Mouse (Mus musculus): Measurements from ENCODE around the gene Rbm19. TPM values are rescaled to one million over a fixed set of nuclear protein-coding genes. Genes with fewer than 3 reads are reported as not detected.

The Rbm19 gene
- total and polyA plus RNA-seq, 2 experiments: 4.9 to 9.2 TPM

DNA sequence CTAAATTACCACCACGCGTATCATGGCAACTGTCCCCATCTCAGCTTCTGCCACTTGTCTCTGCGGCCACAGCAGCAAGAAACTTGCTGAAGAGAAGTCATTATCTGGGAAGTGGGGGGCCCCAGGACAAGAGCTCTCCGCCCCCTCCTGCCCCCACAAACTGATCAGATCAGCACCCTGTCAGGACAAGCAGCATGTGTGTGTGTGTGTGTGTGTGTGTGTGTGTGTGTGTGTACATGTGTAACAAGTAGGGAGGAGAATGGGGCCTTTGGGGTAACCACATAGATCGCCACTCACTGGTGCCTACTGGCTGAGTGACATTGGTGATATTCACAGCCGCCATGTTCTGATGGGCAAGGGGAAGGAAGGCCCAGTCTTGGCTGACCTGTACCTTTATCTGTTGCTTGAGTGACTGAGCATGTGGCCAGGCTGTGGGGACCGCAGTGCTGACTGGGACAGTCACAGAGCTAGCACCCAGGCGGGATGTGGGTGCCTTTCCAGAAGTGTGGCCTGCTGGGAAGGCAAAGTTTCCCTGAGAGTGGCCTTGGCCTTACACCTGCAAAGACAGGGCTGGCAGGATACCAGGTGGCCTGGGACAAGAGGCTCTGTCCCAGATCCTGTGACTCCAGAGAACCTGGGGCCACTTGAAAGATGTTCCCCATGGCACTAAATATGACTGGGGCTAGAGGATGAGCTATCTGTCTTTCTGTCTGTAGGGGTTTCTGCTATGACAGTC is 44.8 kb downstream of the Rbm19 start:
- Histone ChIP-seq H3K79me2 (ENCODE audit: control insufficient read depth, insufficient read depth, low read length) (no peaks in the 10 kb centered on the region), H3K27me3 (ENCODE audit: control insufficient read depth, insufficient read depth, low read length) (no peaks in the 10 kb centered on the region), H3K36me3 (ENCODE audit: control insufficient read depth, insufficient read depth, low read length) (no peaks in the 10 kb centered on the region), H3K9ac (ENCODE audit: low read depth, low read length) (no peak overlapping the region), H3K27ac (replicated peaks; ENCODE audit: insufficient read depth, low read depth, low read length) (peak overlapping the region; percentile 67), H3K4me1 (ENCODE audit: control insufficient read depth, insufficient read depth, low read length) (peaks cover 26% of the 10 kb centered on the region), H3K4me3 (ENCODE audit: insufficient read depth, low read depth, low read length) (no peak overlapping the region)
- no peak for TF ChIP-seq POLR2A (IDR thresholded peaks at IDR 0.05; ENCODE audit: extremely low read depth, insufficient read depth, low read length)
- TF ChIP-seq CTCF (IDR thresholded peaks at IDR 0.05; ENCODE audit: low read depth, low read length): no peak
- 75% methylated on average over 8 of the region's 8 CpGs for WGBS
- peak; percentile 92 for DNase-seq (ENCODE audit: extremely low read depth, low read depth, low spot score)

DNA sequence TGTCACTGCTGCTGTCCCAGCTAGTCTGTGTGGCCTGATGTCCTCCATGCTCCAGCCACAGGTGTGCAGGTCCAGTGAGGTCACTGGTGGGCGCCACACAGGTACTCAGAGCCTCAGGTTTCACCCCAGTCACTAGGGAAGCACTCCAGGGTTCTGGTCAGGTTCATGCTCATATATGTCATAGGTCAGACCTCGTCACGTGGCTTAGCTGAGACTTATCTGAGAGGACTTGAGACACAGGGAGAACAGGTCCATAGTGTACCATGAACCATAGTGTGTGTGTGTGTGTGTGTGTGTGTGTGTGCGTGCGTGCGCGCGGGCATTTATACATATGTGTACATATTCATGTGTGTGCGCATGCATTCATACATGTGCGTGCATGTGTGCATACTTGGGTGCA is 46.4 kb downstream of the Rbm19 start:
- H3K79me2 ChIP-seq (ENCODE audit: control insufficient read depth, insufficient read depth, low read length): no peaks in the 10 kb centered on the region
- no peak overlapping the region for H3K9ac ChIP-seq (ENCODE audit: low read depth, low read length)
- H3K4me3 ChIP-seq (ENCODE audit: insufficient read depth, low read depth, low read length): no peak overlapping the region
- TF ChIP-seq POLR2A (IDR thresholded peaks at IDR 0.05; ENCODE audit: extremely low read depth, insufficient read depth, low read length): no peak
- TF ChIP-seq CTCF (IDR thresholded peaks at IDR 0.05; ENCODE audit: low read depth, low read length): no peak
- DNase-seq (ENCODE audit: extremely low read depth, low read depth, low spot score): no peak
- peaks cover 29% of the 10 kb centered on the region for H3K4me1 ChIP-seq (ENCODE audit: control insufficient read depth, insufficient read depth, low read length)
- H3K27ac ChIP-seq (replicated peaks; ENCODE audit: insufficient read depth, low read depth, low read length): no peak overlapping the region
- H3K36me3 ChIP-seq (ENCODE audit: control insufficient read depth, insufficient read depth, low read length): no peaks in the 10 kb centered on the region
- 97% methylated on average over 10 of the region's 10 CpGs for WGBS
- H3K27me3 ChIP-seq (ENCODE audit: control insufficient read depth, insufficient read depth, low read length): no peaks in the 10 kb centered on the region

DNA sequence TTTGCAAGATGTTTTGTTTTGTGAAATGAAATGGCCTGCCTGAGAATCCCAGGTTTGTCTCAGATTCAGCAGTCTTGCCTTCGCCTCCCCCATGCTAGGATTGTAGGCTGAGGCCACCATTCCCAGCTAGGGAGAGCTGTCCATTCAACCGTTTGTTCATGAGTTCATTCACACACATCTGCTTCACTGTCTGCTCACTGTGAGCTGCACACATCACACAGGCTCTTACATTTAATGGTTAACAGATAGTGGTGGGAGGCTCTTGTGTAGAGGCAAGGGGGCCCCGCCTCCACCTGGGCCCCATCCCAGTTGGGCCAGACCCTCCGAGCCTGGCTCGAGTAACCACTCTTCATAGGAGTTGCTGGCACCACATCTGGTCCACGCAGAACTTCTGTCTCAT is 47.2 kb downstream of the Rbm19 start:
- H3K9ac ChIP-seq (ENCODE audit: low read depth, low read length): no peak overlapping the region
- whole genome bisulfite sequencing: 90% methylated on average over 6 of the region's 6 CpGs
- H3K36me3 ChIP-seq (ENCODE audit: control insufficient read depth, insufficient read depth, low read length): no peaks in the 10 kb centered on the region
- H3K27me3 ChIP-seq (ENCODE audit: control insufficient read depth, insufficient read depth, low read length): no peaks in the 10 kb centered on the region
- DNase-seq (ENCODE audit: extremely low read depth, low read depth, low spot score): no peak
- TF ChIP-seq POLR2A (IDR thresholded peaks at IDR 0.05; ENCODE audit: extremely low read depth, insufficient read depth, low read length) (no peak), CTCF (IDR thresholded peaks at IDR 0.05; ENCODE audit: low read depth, low read length) (no peak)
- H3K79me2 ChIP-seq (ENCODE audit: control insufficient read depth, insufficient read depth, low read length): no peaks in the 10 kb centered on the region
- no peak overlapping the region for H3K27ac ChIP-seq (replicated peaks; ENCODE audit: insufficient read depth, low read depth, low read length)
- no peak overlapping the region for H3K4me3 ChIP-seq (ENCODE audit: insufficient read depth, low read depth, low read length)
- H3K4me1 ChIP-seq (ENCODE audit: control insufficient read depth, insufficient read depth, low read length): peaks cover 29% of the 10 kb centered on the region

DNA sequence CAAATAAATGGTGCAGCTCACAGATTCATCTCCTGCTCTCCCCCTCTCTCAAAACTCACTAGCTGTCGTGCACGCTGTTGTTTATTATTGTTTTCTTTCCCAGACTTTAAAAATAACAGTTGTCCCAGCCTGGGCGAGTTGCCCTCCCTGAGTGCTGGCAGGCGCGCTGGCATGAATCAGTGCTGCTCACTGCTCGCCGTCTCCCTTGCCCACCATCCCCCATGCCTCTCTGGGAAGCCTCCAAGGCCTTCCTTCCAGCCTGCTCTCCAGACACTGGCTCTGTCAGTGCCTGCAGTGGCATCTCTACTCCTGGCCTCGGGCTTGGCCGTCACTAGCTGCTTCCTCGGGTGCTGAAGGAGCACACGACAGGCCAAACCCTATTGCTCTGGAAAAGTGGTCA is 48.2 kb downstream of the Rbm19 start:
- TF ChIP-seq POLR2A (IDR thresholded peaks at IDR 0.05; ENCODE audit: extremely low read depth, insufficient read depth, low read length) (no peak), CTCF (IDR thresholded peaks at IDR 0.05; ENCODE audit: low read depth, low read length) (no peak)
- Histone ChIP-seq H3K79me2 (ENCODE audit: control insufficient read depth, insufficient read depth, low read length) (no peaks in the 10 kb centered on the region), H3K4me3 (ENCODE audit: insufficient read depth, low read depth, low read length) (no peak overlapping the region), H3K4me1 (ENCODE audit: control insufficient read depth, insufficient read depth, low read length) (peaks cover 27% of the 10 kb centered on the region), H3K27me3 (ENCODE audit: control insufficient read depth, insufficient read depth, low read length) (no peaks in the 10 kb centered on the region), H3K27ac (replicated peaks; ENCODE audit: insufficient read depth, low read depth, low read length) (peak overlapping the region; percentile 74; the same call in 1 of the 2 replicates), H3K36me3 (ENCODE audit: control insufficient read depth, insufficient read depth, low read length) (no peaks in the 10 kb centered on the region), H3K9ac (ENCODE audit: low read depth, low read length) (no peak overlapping the region)
- DNase-seq (ENCODE audit: extremely low read depth, low read depth, low spot score): peak; percentile 48
- 63% methylated on average over 11 of the region's 11 CpGs for WGBS

DNA sequence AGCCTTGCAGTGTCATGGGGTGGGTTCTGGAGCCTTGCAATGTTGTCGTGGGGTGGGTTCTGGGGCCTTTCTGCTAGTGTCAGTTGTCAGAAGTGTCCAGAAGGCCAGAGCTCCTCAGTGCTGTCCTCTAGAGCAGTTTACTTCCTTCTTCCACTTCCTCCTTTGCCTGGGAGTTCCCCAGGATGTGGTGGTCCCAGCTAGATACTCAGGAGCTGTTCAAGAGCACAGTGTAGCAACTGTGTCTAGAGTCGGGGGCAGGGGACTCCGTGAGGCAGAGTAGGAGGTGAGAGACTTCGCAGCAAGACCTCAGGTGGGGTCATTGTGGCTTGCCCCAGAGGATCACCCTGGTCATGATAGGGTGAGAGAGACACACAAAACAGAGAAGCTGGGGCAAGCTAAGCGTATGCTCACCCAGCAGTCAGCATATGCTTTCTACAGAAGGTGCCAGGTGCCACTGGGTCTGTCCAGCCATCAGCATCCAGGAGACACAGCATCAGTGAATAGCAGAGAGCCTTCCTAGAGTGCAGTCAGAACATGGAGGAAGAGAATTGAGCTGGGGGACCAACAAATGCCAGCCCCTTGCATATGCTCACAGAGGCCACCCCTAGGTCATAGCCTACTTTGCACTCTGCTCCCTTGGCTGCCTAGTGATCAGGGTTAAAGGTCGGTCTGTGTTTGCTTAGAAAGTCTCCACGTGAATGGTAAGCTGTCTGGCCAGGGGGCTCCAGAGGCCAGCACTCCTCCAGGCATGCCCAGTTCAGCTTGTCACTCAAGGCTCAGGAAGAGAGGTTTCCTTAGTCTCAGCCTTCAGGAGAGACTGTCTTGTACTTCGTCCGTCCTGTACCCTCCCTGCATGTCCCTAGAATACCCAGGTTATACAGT is 49.0 kb downstream of the Rbm19 start:
- Histone ChIP-seq H3K27ac (replicated peaks; ENCODE audit: insufficient read depth, low read depth, low read length) (peak overlapping the region; percentile 80), H3K36me3 (ENCODE audit: control insufficient read depth, insufficient read depth, low read length) (no peaks in the 10 kb centered on the region), H3K4me3 (ENCODE audit: insufficient read depth, low read depth, low read length) (no peak overlapping the region), H3K4me1 (ENCODE audit: control insufficient read depth, insufficient read depth, low read length) (peaks cover 27% of the 10 kb centered on the region), H3K9ac (ENCODE audit: low read depth, low read length) (0 out of 2 replicates have a peak overlapping the region, but pooled peaks have one; percentile 13), H3K79me2 (ENCODE audit: control insufficient read depth, insufficient read depth, low read length) (no peaks in the 10 kb centered on the region), H3K27me3 (ENCODE audit: control insufficient read depth, insufficient read depth, low read length) (no peaks in the 10 kb centered on the region)
- 41% methylated on average over 9 of the region's 9 CpGs for WGBS
- DNase-seq (ENCODE audit: extremely low read depth, low read depth, low spot score): peak; percentile 94
- TF ChIP-seq CTCF (IDR thresholded peaks at IDR 0.05; ENCODE audit: low read depth, low read length) (no peak), POLR2A (IDR thresholded peaks at IDR 0.05; ENCODE audit: extremely low read depth, insufficient read depth, low read length) (no peak)
